Mouse (Mus musculus) thymus, postnatal 4 days (tissue): ENCODE results near the gene Psmb3.
"Not testable (repeated sequence)": the region's sequence is repeated elsewhere in the genome, so short reads cannot be mapped to it uniquely, and the experiment has no call there.

ENCODE experiments used
- DNase-seq: peaks from one replicate; pipeline ENCODE4 v3.0.0; 2021

The Psmb3 gene

GRCm38 (mm10) chr11:97697199-97697890, 5.9 kb upstream of the Psmb3 start:
- no peak for DNase-seq

- no peak for DNase-seq
Observed at GRCm38 (mm10) chr11:97697891-97698529, 5.2 kb upstream of the Psmb3 start.

- DNase-seq: peak; percentile 76
Observed at GRCm38 (mm10) chr11:97698741-97699611, 4.2 kb upstream of the Psmb3 start.

- DNase-seq: peak; percentile 51
Observed at GRCm38 (mm10) chr11:97699626-97700002, 3.6 kb upstream of the Psmb3 start.

- peak; percentile 68 for DNase-seq
Observed at GRCm38 (mm10) chr11:97700003-97700745, 3.0 kb upstream of the Psmb3 start, which contains the start of gene Pcgf2. Gene Pcgf2, minus strand, starts transcription at chr11:97700497.

GRCm38 (mm10) chr11:97700746-97701580, 2.2 kb upstream of the Psmb3 start:
- no peak for DNase-seq

GRCm38 (mm10) chr11:97701581-97702392, 1.4 kb upstream of the Psmb3 start:
- DNase-seq: no peak

- peak; percentile 92 for DNase-seq
Observed at GRCm38 (mm10) chr11:97702393-97702745, 830 bp upstream of the Psmb3 start.

- not testable (repeated sequence) for DNase-seq
Observed at GRCm38 (mm10) chr11:97710067-97710466, 6.9 kb downstream of the Psmb3 start.

- peak; percentile 40 for DNase-seq
Observed at GRCm38 (mm10) chr11:97711200-97711900, 8.2 kb downstream of the Psmb3 start.

- DNase-seq: no peak
Observed at GRCm38 (mm10) chr11:97712286-97712685, 9.1 kb downstream of the Psmb3 start.

- no peak for DNase-seq
Observed at GRCm38 (mm10) chr11:97713896-97714295, 10.7 kb downstream of the Psmb3 start.

- no peak for DNase-seq
Observed at GRCm38 (mm10) chr11:97714356-97714755, 11.2 kb downstream of the Psmb3 start.

- DNase-seq: no peak
Observed at GRCm38 (mm10) chr11:97714784-97715760, 11.9 kb downstream of the Psmb3 start.

GRCm38 (mm10) chr11:97716021-97716420, 12.8 kb downstream of the Psmb3 start:
- no peak for DNase-seq

- DNase-seq: no peak
Observed at GRCm38 (mm10) chr11:97717369-97718280, 14.4 kb downstream of the Psmb3 start.

GRCm38 (mm10) chr11:97718281-97718860, 15.2 kb downstream of the Psmb3 start:
- no peak for DNase-seq

GRCm38 (mm10) chr11:97719041-97719440, 15.8 kb downstream of the Psmb3 start:
- DNase-seq: no peak
